Mouse (Mus musculus): ENCODE data around the gene Fcrls.

Gene Fcrls

GRCm38 (mm10) chr3:87263436-87263835 is at the start of gene Fcrls:
Fcrls (minus strand) TSS chr3:87263738.
- in situ Hi-C loops (cut with MboI) = no loop called here

- in situ Hi-C loops (cut with MboI) = no loop called here
Observed at GRCm38 (mm10) chr3:87309922-87310321, 46.4 kb upstream of the Fcrls start.

- in situ Hi-C loops (cut with MboI) = no loop called here
Observed at GRCm38 (mm10) chr3:87299901-87300300, 36.4 kb upstream of the Fcrls start.

GRCm38 (mm10) chr3:87274372-87274771 is 10.8 kb upstream of the Fcrls start:
- in situ Hi-C loops (cut with MboI) = no loop called here

- in situ Hi-C loops (cut with MboI) = no loop called here
Observed at GRCm38 (mm10) chr3:87266581-87266980, 3.0 kb upstream of the Fcrls start.

- in situ Hi-C loops (cut with MboI) = no loop called here
Observed at GRCm38 (mm10) chr3:87255239-87255638, 8.3 kb downstream of the Fcrls start.

- in situ Hi-C loops (cut with MboI) = loop anchor here (10.0 kb wide), 2 partner anchors 165 to 315 kb away; no protein-coding TSS in a partner anchor
Observed at GRCm38 (mm10) chr3:87249571-87249970, 14.0 kb downstream of the Fcrls start.

GRCm38 (mm10) chr3:87247292-87247691 is 16.2 kb downstream of the Fcrls start:
- in situ Hi-C loops (cut with MboI) = loop anchor here (10.0 kb wide), 2 partner anchors 168 to 318 kb away; no protein-coding TSS in a partner anchor

GRCm38 (mm10) chr3:87243654-87244053 is 19.9 kb downstream of the Fcrls start:
- in situ Hi-C loops (cut with MboI) = loop anchor here (10.0 kb wide), 2 partner anchors 171 to 321 kb away; no protein-coding TSS in a partner anchor

- in situ Hi-C loops (cut with MboI) = loop anchor here (10.0 kb wide), 2 partner anchors 174 to 324 kb away; no protein-coding TSS in a partner anchor
Observed at GRCm38 (mm10) chr3:87240909-87241308, 22.6 kb downstream of the Fcrls start.

- in situ Hi-C loops (cut with MboI) = no loop called here
Observed at GRCm38 (mm10) chr3:87223636-87224035, 39.9 kb downstream of the Fcrls start.

GRCm38 (mm10) chr3:87222346-87222745 is 41.2 kb downstream of the Fcrls start:
- in situ Hi-C loops (cut with MboI) = no loop called here

GRCm38 (mm10) chr3:87215176-87215575 is 48.4 kb downstream of the Fcrls start:
- in situ Hi-C loops (cut with MboI) = no loop called here

GRCm38 (mm10) chr3:87214221-87214864 is 49.2 kb downstream of the Fcrls start:
- in situ Hi-C loops (cut with MboI) = no loop called here

GRCm38 (mm10) chr3:87206336-87207075 is 57.0 kb downstream of the Fcrls start:
- in situ Hi-C loops (cut with MboI) = no loop called here
